Mouse (Mus musculus) heart, postnatal 0 days (tissue): ENCODE results near the gene Glb1.

Experiments
- CTCF ChIP-seq: IDR thresholded peaks from 2 replicates; pipeline ENCODE4 v1.5.1; 2016; ENCODE audit warnings: antibody characterized with exemption, control low read depth, low read depth
- EP300 ChIP-seq: IDR thresholded peaks from 2 replicates; pipeline ENCODE4 v1.6.1; 2016; ENCODE audit warnings: antibody characterized with exemption, low read depth

- no peak for TF ChIP-seq EP300
- no peak for TF ChIP-seq CTCF
Observed at GRCm38 (mm10) chr9:114442893-114443292, 42.0 kb downstream of the Glb1 start.
